Mouse (Mus musculus) MEL (cell line): ENCODE results near the gene Sgsm2.

ENCODE experiments used
- CTCF ChIP-seq, 3 experiments: IDR thresholded peaks in 2 of 3; conservative IDR thresholded peaks in 1 of 3; 2 replicates each; pipeline ENCODE4 v1.5.1; 2011 to 2012; ENCODE audit warnings: low read length in 3 of 3, low read depth in 2 of 3, mild to moderate bottlenecking in 2 of 3, improper control_type of control experiment in 1 of 3, inconsistent platforms in 1 of 3, mixed read lengths in 1 of 3, moderate library complexity in 1 of 3; ENCODE audit not compliant: control insufficient read depth in 1 of 3, insufficient read depth in 1 of 3, poor library complexity in 1 of 3, severe bottlenecking in 1 of 3
- EP300 ChIP-seq, 2 experiments: IDR thresholded peaks; 2 replicates each; pipeline ENCODE4 v1.6.1; 2011; ENCODE audit warnings: improper control_type of control experiment in 2 of 2, low read length in 2 of 2, low read depth in 1 of 2, mild to moderate bottlenecking in 1 of 2
- ETS1 ChIP-seq: IDR thresholded peaks from 2 replicates; pipeline ENCODE4 v1.6.1; 2012; ENCODE audit warnings: low read depth, mild to moderate bottlenecking, inconsistent platforms, low read length, improper control_type of control experiment, moderate library complexity
- JUND ChIP-seq: IDR thresholded peaks from 2 replicates; pipeline ENCODE4 v1.6.1; 2011; ENCODE audit warnings: low read depth, mild to moderate bottlenecking, improper control_type of control experiment, low read length
- POLR2A ChIP-seq, 2 experiments: IDR thresholded peaks; 2 replicates each; pipeline ENCODE4 v1.6.1; 2011 to 2012; ENCODE audit warnings: low read length in 2 of 2, mild to moderate bottlenecking in 2 of 2, control low read depth in 1 of 2, improper control_type of control experiment in 1 of 2, low read depth in 1 of 2, moderate library complexity in 1 of 2; ENCODE audit not compliant: control insufficient read depth in 1 of 2, insufficient read depth in 1 of 2, poor library complexity in 1 of 2
- RAD21 ChIP-seq: IDR thresholded peaks from 2 replicates; pipeline ENCODE4 v1.6.1; 2011; ENCODE audit warnings: mild to moderate bottlenecking, low read depth, low read length, improper control_type of control experiment
- TAL1 ChIP-seq: IDR thresholded peaks from 2 replicates; pipeline ENCODE4 v1.6.1; 2012; ENCODE audit warnings: mild to moderate bottlenecking, inconsistent platforms, low read length, moderate library complexity, mixed read lengths
- TCF12 ChIP-seq: IDR thresholded peaks from 2 replicates; pipeline ENCODE4 v1.6.1; 2014; ENCODE audit warnings: low read depth, mild to moderate bottlenecking, inconsistent platforms, low read length, improper control_type of control experiment, moderate library complexity

DNA sequence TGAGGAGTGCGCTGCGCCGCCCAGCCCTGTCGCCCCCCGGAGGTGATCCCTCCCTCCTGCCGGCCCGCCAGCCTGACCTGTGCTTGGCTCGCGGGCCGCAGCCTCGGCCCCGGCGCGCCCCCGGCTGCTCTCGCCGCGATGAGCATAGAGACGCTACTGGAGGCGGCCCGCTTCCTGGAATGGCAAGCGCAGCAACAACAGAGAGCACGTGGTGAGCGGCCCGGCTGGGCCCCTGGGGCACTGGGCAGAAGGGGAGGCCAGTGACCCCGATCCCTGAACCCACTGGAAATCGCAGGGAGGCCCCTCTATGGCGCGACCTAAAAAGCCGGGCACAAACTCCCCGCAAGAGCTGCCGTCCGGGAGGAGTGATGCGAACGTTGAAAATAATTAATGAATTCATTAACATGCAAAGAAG, 65.7 kb downstream of the Sgsm2 start:
- TF ChIP-seq TAL1 = no peak
- TF ChIP-seq RAD21 = no peak
- TF ChIP-seq TCF12 = 0 out of 2 replicates have a peak, but pooled peaks have one; percentile 3
- TF ChIP-seq CTCF (IDR thresholded peaks at IDR 0.05 in 2 of 3, conservative IDR thresholded peaks at IDR 0.05 in 1 of 3; ENCODE audit: control insufficient read depth in 1 of 3, insufficient read depth in 1 of 3, low read depth in 2 of 3, low read length in 3 of 3, poor library complexity in 1 of 3, severe bottlenecking in 1 of 3) = no peak
- TF ChIP-seq EP300 (IDR thresholded peaks at IDR 0.05; ENCODE audit: low read depth in 1 of 2, low read length in 2 of 2) = no peak
- TF ChIP-seq ETS1 = no peak
- TF ChIP-seq POLR2A (IDR thresholded peaks at IDR 0.05; ENCODE audit: control insufficient read depth in 1 of 2, insufficient read depth in 1 of 2, low read depth in 1 of 2, low read length in 2 of 2, poor library complexity in 1 of 2) = no peak; a peak in 1 of 4 replicates
- no peak for TF ChIP-seq JUND
